Mouse (Mus musculus) C2C12 (cell line): ENCODE measurements around the gene Ddx47. TPM values are rescaled to one million over a fixed set of nuclear protein-coding genes. Genes with fewer than 3 reads are reported as not detected.
A peak's percentile ranks its signal among the peaks of the same experiment; 100 is the strongest.

Source experiments
- H3K27me3 ChIP-seq: one replicate; pipeline ENCODE4 v1.6.1; 2011; ENCODE audit not compliant: control insufficient read depth, insufficient read depth, insufficient read length
- H3K36me3 ChIP-seq: one replicate; pipeline ENCODE4 v1.6.1; 2011; ENCODE audit not compliant: control insufficient read depth, insufficient read depth
- H3K4me3 ChIP-seq: one replicate; pipeline ENCODE4 v1.5.1; 2011; ENCODE audit warnings: mild to moderate bottlenecking, control low read depth; ENCODE audit not compliant: poor library complexity, insufficient read depth, severe bottlenecking
- H3K79me2 ChIP-seq: one replicate; pipeline ENCODE4 v1.6.1; 2011; ENCODE audit not compliant: control insufficient read depth, insufficient read depth
- H3K79me3 ChIP-seq: one replicate; pipeline ENCODE4 v1.6.1; 2011; ENCODE audit warnings: low read depth, control low read depth
- H3ac ChIP-seq: one replicate; pipeline ENCODE3; 2011; ENCODE audit warnings: low read depth; ENCODE audit not compliant: control insufficient read depth, insufficient read length
- CEBPB ChIP-seq: IDR thresholded peaks from one replicate; pipeline ENCODE4 v1.6.1; 2011; ENCODE audit warnings: low read depth, mild to moderate bottlenecking, control low read depth, moderate library complexity
- CTCF ChIP-seq: IDR thresholded peaks from one replicate; pipeline ENCODE4 v1.5.1; 2011; ENCODE audit not compliant: control insufficient read depth, insufficient read depth, insufficient read length
- FOSL1 ChIP-seq: IDR thresholded peaks from one replicate; pipeline ENCODE4 v1.8.0; 2011; ENCODE audit warnings: mild to moderate bottlenecking, low read length; ENCODE audit not compliant: poor library complexity, insufficient read depth, severe bottlenecking
- MAX ChIP-seq: IDR thresholded peaks from one replicate; pipeline ENCODE4 v1.6.1; 2011; ENCODE audit warnings: mild to moderate bottlenecking, control low read depth
- MYOD1 ChIP-seq: IDR thresholded peaks from one replicate; pipeline ENCODE4 v1.6.1; 2011; ENCODE audit warnings: low read depth; ENCODE audit not compliant: control insufficient read depth, insufficient read length
- MYOG ChIP-seq: IDR thresholded peaks from one replicate; pipeline ENCODE4 v1.6.1; 2011; ENCODE audit not compliant: control insufficient read depth, insufficient read length; ENCODE audit errors: extremely low read depth
- USF1 ChIP-seq: IDR thresholded peaks from one replicate; pipeline ENCODE4 v1.6.1; 2011; ENCODE audit warnings: low read depth, mild to moderate bottlenecking, control low read depth, moderate library complexity
- polyA plus RNA-seq: library from polyadenylated mRNA; unstranded; fragments of >200 nt; fragmentation: generic; extraction: Trizol; gene quantifications from one replicate; pipeline ENCODE4 v1.2.1, GENCODE M21; 2012; ENCODE audit warnings: missing spikeins

Gene Ddx47
- polyA plus RNA-seq, 1 experiment, result 79.3 TPM

DNA sequence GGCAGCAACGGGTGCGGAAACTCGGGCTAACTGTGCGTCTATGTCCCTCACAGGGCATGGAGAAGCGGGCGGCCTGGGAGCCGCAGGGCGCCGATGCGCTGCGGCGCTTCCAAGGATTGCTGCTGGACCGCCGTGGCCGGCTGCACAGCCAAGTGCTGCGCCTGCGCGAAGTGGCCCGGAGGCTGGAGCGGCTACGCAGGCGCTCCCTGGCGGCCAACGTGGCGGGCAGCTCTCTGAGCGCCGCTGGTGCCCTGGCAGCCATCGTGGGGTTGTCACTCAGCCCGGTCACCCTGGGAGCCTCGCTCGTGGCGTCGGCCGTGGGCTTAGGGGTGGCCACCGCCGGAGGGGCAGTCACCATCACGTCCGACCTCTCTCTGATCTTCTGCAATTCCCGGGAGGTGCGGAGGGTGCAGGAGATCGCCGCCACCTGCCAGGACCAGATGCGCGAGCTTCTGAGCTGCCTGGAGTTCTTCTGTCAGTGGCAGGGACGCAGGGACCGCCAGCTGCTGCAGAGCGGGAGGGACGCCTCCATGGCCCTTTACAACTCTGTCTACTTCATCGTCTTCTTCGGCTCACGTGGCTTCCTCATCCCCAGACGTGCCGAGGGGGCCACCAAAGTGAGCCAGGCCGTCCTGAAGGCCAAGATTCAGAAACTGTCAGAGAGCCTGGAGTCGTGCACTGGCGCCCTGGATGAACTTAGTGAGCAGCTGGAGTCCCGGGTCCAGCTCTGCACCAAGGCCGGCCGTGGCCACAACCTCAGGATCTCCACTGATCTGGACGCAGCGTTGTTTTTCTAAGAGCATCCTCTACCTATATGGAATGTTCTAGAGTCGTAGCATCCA is 27.7 kb upstream of the Ddx47 start:
- H3ac ChIP-seq, result peak overlapping the region; percentile 84
- peak overlapping the region; percentile 21 for H3K4me3 ChIP-seq
- TF ChIP-seq MAX, result no peak
- peak; percentile 89 for TF ChIP-seq CTCF
- no peaks in the 10 kb centered on the region for H3K27me3 ChIP-seq
- H3K79me2 ChIP-seq, result no peaks in the 10 kb centered on the region
- H3K79me3 ChIP-seq, result no peaks in the 10 kb centered on the region
- H3K36me3 ChIP-seq, result no peaks in the 10 kb centered on the region

DNA sequence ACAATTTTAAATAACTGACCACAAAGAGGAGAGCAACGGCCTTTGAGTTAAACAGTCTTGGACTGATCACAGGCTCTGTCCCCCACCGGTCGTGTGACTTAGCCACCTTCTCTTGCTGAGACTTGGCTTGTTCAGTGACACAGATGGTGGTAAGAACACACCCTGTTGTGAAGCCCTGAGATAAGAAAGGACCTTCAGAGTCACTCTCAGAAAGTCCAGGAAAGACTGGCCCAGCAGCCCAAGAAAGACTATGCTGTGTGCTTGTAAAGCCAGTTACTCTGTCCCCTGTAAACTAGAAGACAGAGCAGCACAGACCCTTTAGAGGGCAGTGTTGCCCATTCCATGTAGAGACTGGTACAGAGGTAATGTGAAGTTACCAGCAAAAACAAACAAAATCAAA is 26.7 kb upstream of the Ddx47 start:
- no peaks in the 10 kb centered on the region for H3K79me3 ChIP-seq
- H3K36me3 ChIP-seq, result no peaks in the 10 kb centered on the region
- no peak overlapping the region for H3ac ChIP-seq
- no peaks in the 10 kb centered on the region for H3K27me3 ChIP-seq
- no peak overlapping the region for H3K4me3 ChIP-seq
- no peak for TF ChIP-seq USF1
- TF ChIP-seq MYOD1, result no peak
- TF ChIP-seq CTCF, result peak; percentile 35
- H3K79me2 ChIP-seq, result no peaks in the 10 kb centered on the region

DNA sequence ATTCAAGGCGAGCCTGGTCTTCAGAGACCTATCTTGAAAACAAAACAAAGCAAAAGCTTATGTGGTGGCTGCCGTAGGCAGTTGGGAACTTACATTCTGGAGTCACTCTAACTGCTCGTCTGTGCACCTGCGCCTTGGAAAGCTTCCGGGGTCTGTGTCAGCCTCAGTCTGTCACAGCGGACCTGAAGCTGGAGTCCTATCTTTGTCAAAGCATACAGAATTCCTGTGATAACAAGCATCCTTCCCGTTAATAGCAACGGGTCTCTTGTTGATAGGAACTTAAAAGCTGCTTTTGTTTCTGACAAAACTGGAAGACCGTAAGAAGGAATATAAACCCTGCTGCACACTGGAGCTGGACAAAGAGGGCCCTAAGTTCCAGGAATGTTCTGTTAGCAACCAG is 23.0 kb upstream of the Ddx47 start:
- Histone ChIP-seq H3K4me3 (no peak overlapping the region), H3K36me3 (no peaks in the 10 kb centered on the region), H3K79me2 (no peaks in the 10 kb centered on the region), H3ac (no peak overlapping the region), H3K27me3 (no peaks in the 10 kb centered on the region), H3K79me3 (no peaks in the 10 kb centered on the region)
- TF ChIP-seq CTCF (no peak), FOSL1 (no peak), MYOG (no peak), CEBPB (no peak), MYOD1 (no peak), MAX (no peak), USF1 (no peak)

DNA sequence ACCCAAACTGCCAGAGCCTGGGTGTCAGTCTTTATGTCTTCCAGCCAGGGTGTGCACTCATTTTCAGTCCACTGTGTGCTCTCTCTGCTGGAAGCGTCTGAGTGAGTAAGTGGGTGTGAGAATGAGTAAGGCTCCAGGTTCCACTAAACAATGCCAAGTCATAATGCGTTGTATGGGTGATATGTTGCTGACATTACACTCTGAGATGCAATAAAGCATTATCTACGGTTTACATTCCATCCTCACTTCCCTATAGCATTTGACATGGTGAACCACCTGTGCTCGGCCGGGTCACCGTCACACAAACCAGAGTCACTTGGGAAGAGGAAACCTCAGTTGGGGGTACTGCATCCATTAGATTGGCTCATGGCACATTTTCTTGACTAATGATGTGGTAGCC is 20.7 kb upstream of the Ddx47 start:
- H3ac ChIP-seq, result no peak overlapping the region
- no peak overlapping the region for H3K4me3 ChIP-seq
- no peaks in the 10 kb centered on the region for H3K79me3 ChIP-seq
- no peaks in the 10 kb centered on the region for H3K79me2 ChIP-seq
- TF ChIP-seq MYOD1, result peak; percentile 33
- no peak for TF ChIP-seq MYOG
- H3K27me3 ChIP-seq, result no peaks in the 10 kb centered on the region
- no peaks in the 10 kb centered on the region for H3K36me3 ChIP-seq

- Histone ChIP-seq H3K79me2 (no peaks in the 10 kb centered on the region), H3K27me3 (no peaks in the 10 kb centered on the region), H3K79me3 (no peaks in the 10 kb centered on the region), H3K4me3 (no peak overlapping the region), H3ac (no peak overlapping the region), H3K36me3 (no peaks in the 10 kb centered on the region)
- TF ChIP-seq MYOG, result no peak
- no peak for TF ChIP-seq MYOD1
- TF ChIP-seq CEBPB, result no peak
- no peak for TF ChIP-seq MAX
- TF ChIP-seq USF1, result no peak
- no peak for TF ChIP-seq FOSL1
- TF ChIP-seq CTCF, result no peak
Measured at GRCm38 (mm10) chr6:134994031-134994651, 17.3 kb upstream of the Ddx47 start.

GRCm38 (mm10) chr6:134994985-134995384 is 16.4 kb upstream of the Ddx47 start:
- H3K79me3 ChIP-seq, result no peaks in the 10 kb centered on the region
- no peak for TF ChIP-seq CTCF
- TF ChIP-seq CEBPB, result no peak
- no peak for TF ChIP-seq MAX
- no peak for TF ChIP-seq USF1
- no peak for TF ChIP-seq FOSL1
- TF ChIP-seq MYOD1, result no peak
- TF ChIP-seq MYOG, result no peak

More at GRCm38 (mm10) chr6:134994985-134995384, 16.4 kb upstream of the Ddx47 start:
- Histone ChIP-seq H3ac (no peak overlapping the region), H3K4me3 (no peak overlapping the region), H3K27me3 (no peaks in the 10 kb centered on the region), H3K79me2 (no peaks in the 10 kb centered on the region), H3K36me3 (no peaks in the 10 kb centered on the region)
